Mouse (Mus musculus) hindbrain, embryonic 11.5 days (tissue): ENCODE data around the gene Fstl5. TPM values are rescaled to one million over a fixed set of nuclear protein-coding genes. Genes with fewer than 3 reads are reported as not detected.
A peak's percentile ranks its signal among the peaks of the same experiment; 100 is the strongest.

Experiments used
- ATAC-seq: fragments of 200-750 bp; cut with Nextera tagmentation; 2 replicates; pipeline ENCODE4 v1.8.0; 2017; ENCODE audit warnings: mild to moderate bottlenecking, moderate TSS enrichment, moderate library complexity; ENCODE audit not compliant: low FRiP score
- DNase-seq: peaks from one replicate; pipeline ENCODE4 v3.0.0-alpha.2; 2015; ENCODE audit warnings: low spot score
- H3K27ac ChIP-seq: fragments of 300-500 bp; sonication (generic); 2 replicates; pipeline ENCODE4 v1.5.1; 2014; ENCODE audit warnings: mild to moderate bottlenecking, low read depth, low read length
- H3K27me3 ChIP-seq: fragments of 300-500 bp; sonication (generic); 2 replicates; pipeline ENCODE4 v1.6.1; 2014; ENCODE audit warnings: mild to moderate bottlenecking, low read length, moderate library complexity, mixed read lengths; ENCODE audit not compliant: control insufficient read depth, insufficient read depth
- H3K36me3 ChIP-seq: fragments of 300-500 bp; sonication (generic); 2 replicates; pipeline ENCODE4 v1.6.1; 2014; ENCODE audit warnings: mild to moderate bottlenecking, low read length, moderate library complexity, mixed read lengths; ENCODE audit not compliant: control insufficient read depth, insufficient read depth
- H3K4me1 ChIP-seq: fragments of 300-500 bp; sonication (generic); replicated peaks from 2 replicates; pipeline ENCODE4 v1.6.1; 2014; ENCODE audit warnings: low read length, mixed read lengths; ENCODE audit not compliant: control insufficient read depth, insufficient read depth
- H3K4me2 ChIP-seq: fragments of 300-500 bp; sonication (generic); replicated peaks from 2 replicates; pipeline ENCODE4 v1.6.1; 2014; ENCODE audit warnings: mild to moderate bottlenecking, low read depth, low read length
- H3K4me3 ChIP-seq: fragments of 300-500 bp; sonication (generic); 2 replicates; pipeline ENCODE4 v1.5.1; 2014; ENCODE audit warnings: low read depth, low read length
- H3K9ac ChIP-seq: fragments of 300-500 bp; sonication (generic); 2 replicates; pipeline ENCODE4 v1.6.1; 2014; ENCODE audit warnings: low read depth, low read length
- H3K9me3 ChIP-seq: fragments of 300-500 bp; sonication (generic); 2 replicates; pipeline ENCODE4 v1.6.1; 2016; ENCODE audit warnings: low read length; ENCODE audit not compliant: control insufficient read depth
- WGBS: fragments of 180-500 bp; shearing (Covaris S2); extraction: QIAGEN DNeasy Blood & Tissue Kit; methylation state at CpG from one replicate; pipeline ENCODE4 v1.1.7; 2014; 5-methylcytosine and 5-hydroxymethylcytosine counted together
- polyA plus RNA-seq: library from polyadenylated mRNA; unstranded; fragments of >200 nt; fragmentation: Nextera tagmentation; extraction: Ambion mirVana; gene quantifications from 2 replicates; pipeline ENCODE4 v1.2.1, GENCODE M21; 2014

Fstl5 gene
- polyA plus RNA-seq, result 11.9 and 12.6 TPM in 2 replicates

GRCm38 (mm10) chr3:76074060-76074707, at the start of gene Fstl5:
TSS of gene Fstl5 (plus strand) at chr3:76074270.
- Histone ChIP-seq H3K9ac (peak within 1 kb of the TSS; percentile 44), H3K4me1 (no peaks in the 10 kb centered on the region), H3K4me3 (peak within 1 kb of the TSS; percentile 48), H3K27me3 (no peaks in the 10 kb centered on the region), H3K36me3 (no peaks in the 10 kb centered on the region), H3K27ac (no peak within 1 kb of the TSS), H3K9me3 (no peaks in the 10 kb centered on the region), H3K4me2 (peak within 1 kb of the TSS; percentile 54)
- DNase-seq, result peak; percentile 92
- 1% methylated on average over 28 of the region's 28 CpGs for WGBS
- ATAC-seq, result peak; percentile 95

- H3K27ac ChIP-seq, result no peak overlapping the region
- no peaks in the 10 kb centered on the region for H3K4me1 ChIP-seq
These were observed 48.5 kb upstream of the Fstl5 start for GRCm38 (mm10) chr3:76025523-76025922.

GRCm38 (mm10) chr3:76051124-76051523, 22.9 kb upstream of the Fstl5 start:
- no peaks in the 10 kb centered on the region for H3K36me3 ChIP-seq
- H3K4me3 ChIP-seq, result no peak overlapping the region
- ATAC-seq, result no peak
- WGBS, result 81% methylated on average over 3 of the region's 3 CpGs
- DNase-seq, result no peak
- no peaks in the 10 kb centered on the region for H3K9me3 ChIP-seq
- H3K27ac ChIP-seq, result no peak overlapping the region
- no peak overlapping the region for H3K4me2 ChIP-seq
- no peaks in the 10 kb centered on the region for H3K4me1 ChIP-seq
- no peak overlapping the region for H3K9ac ChIP-seq
- H3K27me3 ChIP-seq, result no peaks in the 10 kb centered on the region

More at GRCm38 (mm10) chr3:76025523-76025922, 48.5 kb upstream of the Fstl5 start:
- Histone ChIP-seq H3K9me3 (no peaks in the 10 kb centered on the region), H3K36me3 (no peaks in the 10 kb centered on the region), H3K27me3 (no peaks in the 10 kb centered on the region), H3K9ac (no peak overlapping the region), H3K4me3 (no peak overlapping the region), H3K4me2 (no peak overlapping the region)
- ATAC-seq (no peak), DNase-seq (no peak)

GRCm38 (mm10) chr3:76061996-76062395, 12.1 kb upstream of the Fstl5 start:
- Histone ChIP-seq H3K9me3 (no peaks in the 10 kb centered on the region), H3K27me3 (no peaks in the 10 kb centered on the region), H3K27ac (no peak overlapping the region), H3K4me2 (no peak overlapping the region), H3K4me1 (no peaks in the 10 kb centered on the region), H3K36me3 (no peaks in the 10 kb centered on the region), H3K4me3 (no peak overlapping the region), H3K9ac (no peak overlapping the region)
- ATAC-seq (no peak), DNase-seq (no peak)
- 86% methylated on average over 1 of the region's 1 CpGs for WGBS

GRCm38 (mm10) chr3:76067920-76068319, 6.2 kb upstream of the Fstl5 start:
- H3K4me1 ChIP-seq, result no peaks in the 10 kb centered on the region
- H3K27ac ChIP-seq, result no peak overlapping the region
- DNase-seq, result peak; percentile 89
- H3K27me3 ChIP-seq, result no peaks in the 10 kb centered on the region
- H3K4me2 ChIP-seq, result no peak overlapping the region
- no peaks in the 10 kb centered on the region for H3K36me3 ChIP-seq
- H3K9me3 ChIP-seq, result no peaks in the 10 kb centered on the region
- 3% methylated on average over 3 of the region's 3 CpGs for WGBS
- H3K4me3 ChIP-seq, result no peak overlapping the region
- peak; percentile 60; the same call in 1 of the 2 replicates for ATAC-seq
- H3K9ac ChIP-seq, result no peak overlapping the region

GRCm38 (mm10) chr3:76072826-76073225, 1.2 kb upstream of the Fstl5 start:
- H3K4me1 ChIP-seq, result no peaks in the 10 kb centered on the region
- H3K9me3 ChIP-seq, result no peaks in the 10 kb centered on the region
- ATAC-seq (peak; percentile 8; the same call in 1 of the 2 replicates), DNase-seq (peak; percentile 24)
- 73% methylated on average over 7 of the region's 7 CpGs for WGBS
- H3K27me3 ChIP-seq, result no peaks in the 10 kb centered on the region
- H3K27ac ChIP-seq, result no peak overlapping the region
- no peak overlapping the region for H3K9ac ChIP-seq
- no peak overlapping the region for H3K4me2 ChIP-seq
- H3K36me3 ChIP-seq, result no peaks in the 10 kb centered on the region
- no peak overlapping the region for H3K4me3 ChIP-seq

- Histone ChIP-seq H3K4me1 (no peaks in the 10 kb centered on the region), H3K4me3 (no peak overlapping the region), H3K27me3 (no peaks in the 10 kb centered on the region), H3K36me3 (no peaks in the 10 kb centered on the region), H3K9me3 (no peaks in the 10 kb centered on the region), H3K27ac (no peak overlapping the region), H3K4me2 (no peak overlapping the region), H3K9ac (no peak overlapping the region)
- ATAC-seq (no peak), DNase-seq (no peak)
- 86% methylated on average over 1 of the region's 1 CpGs for WGBS
These were observed 66.4 kb downstream of the Fstl5 start for GRCm38 (mm10) chr3:76140445-76140844.

GRCm38 (mm10) chr3:76147846-76148245, 73.8 kb downstream of the Fstl5 start:
- no peak overlapping the region for H3K4me2 ChIP-seq
- H3K27me3 ChIP-seq, result no peaks in the 10 kb centered on the region
- H3K9ac ChIP-seq, result no peak overlapping the region
- no peak for DNase-seq
- no peaks in the 10 kb centered on the region for H3K4me1 ChIP-seq
- no peaks in the 10 kb centered on the region for H3K9me3 ChIP-seq
- ATAC-seq, result no peak
- no peaks in the 10 kb centered on the region for H3K36me3 ChIP-seq
- no peak overlapping the region for H3K27ac ChIP-seq
- 96% methylated on average over 11 of the region's 11 CpGs for WGBS
- H3K4me3 ChIP-seq, result no peak overlapping the region

- H3K36me3 ChIP-seq, result no peaks in the 10 kb centered on the region
- H3K27me3 ChIP-seq, result no peaks in the 10 kb centered on the region
- WGBS, result 87% methylated on average over 2 of the region's 2 CpGs
- ATAC-seq (no peak), DNase-seq (no peak)
- no peaks in the 10 kb centered on the region for H3K9me3 ChIP-seq
- no peak overlapping the region for H3K9ac ChIP-seq
- no peaks in the 10 kb centered on the region for H3K4me1 ChIP-seq
- no peak overlapping the region for H3K4me3 ChIP-seq
- H3K27ac ChIP-seq, result no peak overlapping the region
- H3K4me2 ChIP-seq, result no peak overlapping the region
These were observed 164.8 kb downstream of the Fstl5 start for GRCm38 (mm10) chr3:76238834-76239233.
